Mouse (Mus musculus) left cerebral cortex, adult 9 months (tissue): ENCODE measurements around the gene Siah1a.

ENCODE experiments used
- DNase-seq, 2 experiments: peaks; one replicate each; pipeline ENCODE4 v3.0.0; 2022; ENCODE audit warnings: low spot score in 2 of 2

Gene Siah1a

DNA sequence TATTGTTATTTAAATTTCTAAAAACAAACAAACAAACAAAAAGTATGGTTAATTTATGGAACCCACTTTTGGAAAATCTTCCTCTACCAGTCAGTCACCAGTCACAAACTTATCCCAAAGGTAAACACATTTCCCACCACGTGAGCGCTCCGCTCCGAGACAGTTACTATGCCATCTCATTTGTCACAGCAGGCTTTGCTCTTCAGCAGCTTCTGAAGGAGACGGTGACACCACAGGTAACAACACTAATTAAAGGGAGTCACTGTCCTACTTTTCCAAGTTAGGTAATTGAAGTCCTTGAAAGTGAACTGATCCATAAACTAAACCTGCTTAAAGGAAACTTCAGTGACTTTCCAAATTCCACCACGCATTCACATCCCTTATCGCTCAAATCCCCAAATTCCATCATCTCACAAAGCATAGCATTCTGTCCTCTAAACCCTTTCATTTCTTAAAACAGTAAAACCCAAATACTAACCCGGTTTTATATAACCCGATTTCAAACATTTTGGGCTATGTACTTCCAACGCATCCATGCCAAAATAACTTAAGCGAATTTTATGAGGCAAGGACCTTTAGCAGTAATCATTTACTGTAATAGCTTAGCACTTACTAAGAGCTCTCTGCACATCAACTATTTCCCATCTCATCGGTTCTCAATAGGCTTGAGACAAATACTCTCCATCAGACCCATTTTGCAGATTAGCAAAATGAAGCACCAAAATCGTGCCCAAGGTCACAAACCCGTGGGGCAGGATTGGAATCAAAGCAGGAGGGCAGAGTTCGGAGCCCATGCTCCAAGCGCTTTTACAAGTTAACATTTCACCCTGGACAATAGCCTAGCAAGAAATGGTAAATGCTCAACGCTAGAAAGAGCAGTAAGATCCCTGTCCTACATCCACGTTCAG, 1.2 kb downstream of the Siah1a start:
- no peak for DNase-seq

DNA sequence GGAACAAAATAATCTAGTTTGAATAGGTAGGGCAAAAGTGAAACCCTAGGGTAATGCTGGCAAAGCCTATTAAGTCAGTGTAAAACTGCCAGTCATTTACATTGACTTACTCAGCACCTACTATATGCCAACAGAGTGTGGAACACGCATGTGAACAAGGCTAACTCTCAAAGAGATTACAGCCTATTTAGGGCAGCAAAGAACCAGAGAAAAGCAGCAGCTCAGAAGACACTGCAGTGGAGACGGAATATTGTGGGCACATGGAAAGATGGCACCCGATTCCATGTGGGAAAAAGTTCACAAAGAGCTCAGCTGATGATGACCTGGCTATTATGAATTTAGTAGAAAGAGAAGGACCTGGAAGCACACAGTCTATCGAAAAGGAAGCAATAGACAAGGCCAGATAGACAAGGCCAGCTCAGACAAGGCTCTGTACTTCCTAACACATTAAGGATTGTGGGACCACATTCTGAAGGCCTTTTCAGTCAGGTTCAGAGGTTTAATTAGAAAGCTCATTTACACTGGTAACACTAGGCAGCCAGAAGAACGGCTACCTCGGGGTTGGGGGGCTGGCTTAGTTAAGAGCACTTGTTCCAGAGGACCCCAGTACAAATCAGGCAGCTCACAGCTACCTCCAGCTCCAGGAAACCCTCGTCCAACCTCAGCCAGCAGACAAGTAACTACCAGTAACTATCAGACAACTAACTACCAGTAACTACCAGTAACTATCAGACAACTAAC, 3.0 kb downstream of the Siah1a start:
- DNase-seq, result no peak

DNA sequence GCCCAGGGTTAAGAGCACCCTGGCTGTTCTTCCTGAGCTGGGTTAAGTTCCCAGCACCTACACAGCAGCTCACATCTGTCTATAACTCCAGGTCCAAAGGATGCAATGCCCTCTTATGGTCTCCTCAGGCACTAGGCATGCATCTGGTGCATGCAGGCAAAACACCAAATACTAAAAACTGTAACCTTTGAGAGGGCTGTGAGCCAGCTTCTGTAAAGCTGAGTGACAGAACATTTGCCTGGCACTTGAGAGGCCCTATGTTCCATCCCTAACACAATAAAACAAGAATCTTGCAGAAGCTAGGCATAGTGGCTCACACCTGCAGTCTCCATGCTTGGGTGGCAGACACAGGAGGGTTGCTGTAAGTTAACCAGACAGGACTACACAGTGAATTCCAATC, 4.1 kb downstream of the Siah1a start:
- no peak for DNase-seq

DNA sequence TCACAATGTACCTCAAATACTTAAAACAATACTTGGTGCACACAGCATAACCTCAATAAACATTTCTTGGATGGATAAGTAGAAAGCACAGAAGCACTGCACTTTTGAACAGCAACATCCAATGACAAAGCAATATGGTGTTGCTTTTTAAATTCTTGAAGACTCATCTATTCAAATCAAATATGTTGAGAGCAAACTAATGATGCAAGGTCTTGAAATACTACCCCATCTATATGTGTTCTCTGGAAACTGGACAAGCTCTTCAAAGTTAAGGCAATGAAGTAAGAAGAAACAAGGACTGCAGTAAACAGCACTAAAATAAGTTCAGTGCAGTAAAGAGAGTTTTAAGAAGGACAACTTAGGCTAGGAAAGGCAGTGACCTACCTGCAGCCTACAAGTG, 4.8 kb downstream of the Siah1a start:
- DNase-seq, result no peak

DNA sequence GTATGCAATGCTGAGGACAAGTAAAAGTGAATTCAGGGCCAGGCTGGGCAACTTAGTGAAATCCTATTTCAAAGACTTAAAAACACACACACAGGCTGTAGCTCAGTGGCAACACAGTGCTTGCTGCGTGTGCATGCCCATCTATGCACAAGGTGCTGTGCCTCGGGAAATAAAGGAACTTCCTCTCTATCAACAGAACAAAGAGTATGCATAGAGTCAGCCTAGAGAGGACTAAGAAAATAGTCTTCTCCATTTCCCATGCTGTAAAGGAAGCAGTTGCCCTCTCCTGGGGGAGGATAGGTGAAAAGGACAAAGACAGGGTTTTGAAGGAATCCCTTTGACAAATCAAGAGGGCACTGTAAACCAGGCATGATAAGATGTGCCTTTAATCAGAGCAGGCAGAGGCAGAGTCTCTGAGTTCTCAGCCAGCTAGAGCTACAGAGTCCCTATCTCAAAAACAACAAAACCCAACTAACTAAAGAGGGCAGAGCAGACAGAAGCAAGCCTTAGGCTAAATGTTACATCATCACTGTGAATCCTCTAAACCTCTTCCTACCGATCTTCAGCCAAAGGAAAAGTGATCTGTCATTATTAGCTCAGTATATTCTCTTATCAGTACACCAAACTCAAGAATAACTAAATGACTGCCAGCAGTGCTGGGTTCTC, 10.2 kb downstream of the Siah1a start:
- no peak for DNase-seq

DNA sequence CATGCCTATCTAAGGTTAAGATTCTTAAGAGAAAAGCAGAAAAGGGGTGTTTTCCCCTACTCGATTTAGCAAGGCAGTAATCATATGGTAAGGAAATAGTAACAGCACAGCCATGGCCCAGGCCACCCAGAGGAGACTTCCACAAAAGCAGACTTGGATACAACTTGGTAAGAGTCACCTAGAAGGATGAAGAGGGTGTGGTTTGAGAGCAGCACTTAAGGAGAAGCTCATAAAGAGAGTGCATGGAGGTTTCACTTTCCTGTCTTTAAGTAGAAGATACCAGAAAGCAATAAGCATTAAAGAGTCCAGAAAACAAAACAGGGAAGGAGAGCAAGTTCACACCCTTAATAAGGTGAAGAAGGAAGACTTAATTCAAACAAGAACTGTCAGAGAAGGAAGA, 10.8 kb downstream of the Siah1a start:
- no peak for DNase-seq

DNA sequence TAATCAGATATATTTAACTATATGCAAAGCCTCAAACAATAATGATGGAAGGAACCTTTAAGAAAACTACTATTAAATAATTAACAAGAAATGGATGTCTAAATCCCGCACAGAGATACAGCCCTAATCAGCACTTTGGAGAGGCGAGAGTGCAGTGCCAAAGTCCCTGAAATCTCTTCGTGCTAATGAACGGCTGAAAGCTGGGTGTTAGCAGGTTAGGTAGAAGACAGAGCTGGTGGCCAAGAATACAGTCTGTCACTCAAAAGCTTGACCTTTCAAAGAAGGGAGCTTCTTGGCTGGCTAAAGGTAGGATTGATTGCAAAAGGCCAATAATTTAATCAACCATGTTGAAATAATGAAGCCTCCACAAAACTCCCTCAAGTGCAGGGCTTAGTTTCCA, 11.6 kb downstream of the Siah1a start:
- no peak for DNase-seq

DNA sequence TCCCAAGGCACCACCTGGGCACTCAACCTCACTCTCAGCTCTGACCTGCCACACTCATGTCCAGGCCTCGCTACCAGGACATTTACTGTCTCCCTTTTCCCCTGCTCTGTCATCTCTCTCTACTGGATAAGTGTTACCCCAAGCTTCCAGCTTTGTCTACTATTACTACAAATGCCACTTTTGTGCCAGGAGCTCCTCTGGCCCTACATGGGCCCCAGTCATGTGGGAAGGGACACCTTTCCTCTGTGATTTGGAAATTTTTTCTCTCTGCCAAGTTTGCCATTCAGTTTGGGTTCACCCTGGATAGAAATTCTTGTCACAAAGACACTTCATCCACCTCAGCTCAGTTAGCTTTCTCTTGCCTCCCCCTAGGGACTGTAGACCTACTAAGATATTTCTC, 14.9 kb downstream of the Siah1a start:
- DNase-seq, result no peak

DNA sequence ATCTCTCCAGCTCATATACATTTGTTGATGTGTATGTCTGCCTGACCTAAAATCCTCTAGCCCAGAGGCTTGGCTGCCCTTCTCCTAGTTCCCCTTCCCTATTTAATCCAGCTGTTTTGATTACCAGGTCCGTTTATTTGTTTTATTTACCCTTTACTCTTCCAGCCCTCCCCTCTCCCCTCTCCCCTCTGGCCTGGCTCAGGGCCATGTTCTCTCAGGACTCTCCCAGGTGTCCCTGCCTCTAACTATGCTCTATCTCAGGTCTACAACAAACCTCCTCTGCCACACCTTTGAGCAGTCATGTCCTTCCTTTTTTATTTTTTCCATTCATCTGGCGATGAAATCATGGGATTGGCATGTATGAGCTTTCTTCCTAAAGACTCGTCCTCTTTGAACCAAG, 15.4 kb downstream of the Siah1a start:
- no peak for DNase-seq

DNA sequence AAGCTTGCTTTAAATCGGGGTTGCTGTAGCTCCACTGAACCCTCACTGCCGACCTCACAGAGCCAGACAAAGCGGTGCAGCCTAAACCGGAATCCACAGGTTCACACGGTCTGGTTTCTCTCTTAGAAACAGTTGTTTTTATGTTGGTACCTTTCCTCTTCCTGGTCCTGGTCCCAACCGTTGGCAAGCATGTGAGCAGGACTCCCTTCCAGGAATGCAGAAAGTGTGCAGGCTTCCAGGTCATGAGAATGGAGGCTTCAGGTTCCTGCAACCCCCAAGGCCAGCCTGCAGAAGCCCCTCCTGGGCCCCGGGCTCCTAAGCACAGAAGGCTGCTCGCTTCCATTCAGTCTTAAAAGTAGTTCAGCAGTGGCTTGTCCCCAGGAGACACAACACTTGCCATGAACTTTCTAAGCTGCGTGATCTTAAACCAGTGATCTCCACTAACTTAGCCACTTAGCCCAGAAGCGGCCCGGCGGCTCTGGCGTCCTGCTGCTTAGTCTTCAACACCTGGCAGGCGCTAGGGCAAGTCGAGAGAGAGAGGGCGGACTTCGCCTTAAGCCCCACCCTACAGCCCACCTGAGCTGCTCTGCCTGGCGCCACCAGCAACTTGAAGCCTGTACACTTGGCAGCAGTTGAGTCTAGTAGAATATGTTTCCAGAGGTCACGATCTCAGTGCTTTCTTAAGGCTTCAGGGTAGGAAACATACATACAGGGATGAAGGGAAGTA, 17.3 kb downstream of the Siah1a start:
- no peak for DNase-seq

DNA sequence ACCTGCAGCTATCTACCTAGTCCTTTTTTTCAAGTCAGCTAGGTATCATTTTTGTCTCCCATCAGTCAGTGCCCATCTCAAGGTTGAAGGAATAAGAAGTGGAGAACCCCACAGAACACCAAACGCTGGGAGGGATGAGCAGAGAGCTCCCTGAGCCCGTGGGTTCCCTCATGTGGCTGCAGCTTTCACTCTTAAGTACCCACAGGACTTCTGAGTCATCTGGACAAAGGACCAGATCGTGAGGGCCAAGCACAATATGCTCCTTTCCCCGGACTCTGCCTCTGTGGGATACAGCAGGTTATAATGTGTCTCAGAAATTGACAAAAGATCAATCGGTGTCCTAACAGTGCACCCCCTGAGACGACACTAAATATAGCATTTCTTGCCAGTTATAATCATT, 18.8 kb downstream of the Siah1a start:
- DNase-seq, result no peak

DNA sequence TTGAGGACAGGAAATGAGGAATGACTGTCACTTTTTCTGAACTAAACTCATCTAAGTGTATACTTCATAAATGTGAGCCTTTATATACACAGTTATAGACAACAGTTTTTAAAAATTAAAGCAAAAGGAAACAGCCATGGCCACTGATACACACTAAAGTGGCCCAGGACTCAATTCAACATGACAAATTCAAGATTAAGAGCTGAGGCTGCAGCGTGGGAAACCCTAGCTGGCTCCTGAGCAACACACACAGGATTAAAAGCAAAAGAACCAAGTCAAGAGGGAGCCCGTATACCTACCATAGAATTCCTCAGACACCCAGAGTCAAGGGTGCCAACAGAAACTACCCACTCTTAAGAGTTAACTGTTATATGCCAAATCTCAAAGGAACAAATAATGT, 24.2 kb downstream of the Siah1a start:
- DNase-seq, result no peak

DNA sequence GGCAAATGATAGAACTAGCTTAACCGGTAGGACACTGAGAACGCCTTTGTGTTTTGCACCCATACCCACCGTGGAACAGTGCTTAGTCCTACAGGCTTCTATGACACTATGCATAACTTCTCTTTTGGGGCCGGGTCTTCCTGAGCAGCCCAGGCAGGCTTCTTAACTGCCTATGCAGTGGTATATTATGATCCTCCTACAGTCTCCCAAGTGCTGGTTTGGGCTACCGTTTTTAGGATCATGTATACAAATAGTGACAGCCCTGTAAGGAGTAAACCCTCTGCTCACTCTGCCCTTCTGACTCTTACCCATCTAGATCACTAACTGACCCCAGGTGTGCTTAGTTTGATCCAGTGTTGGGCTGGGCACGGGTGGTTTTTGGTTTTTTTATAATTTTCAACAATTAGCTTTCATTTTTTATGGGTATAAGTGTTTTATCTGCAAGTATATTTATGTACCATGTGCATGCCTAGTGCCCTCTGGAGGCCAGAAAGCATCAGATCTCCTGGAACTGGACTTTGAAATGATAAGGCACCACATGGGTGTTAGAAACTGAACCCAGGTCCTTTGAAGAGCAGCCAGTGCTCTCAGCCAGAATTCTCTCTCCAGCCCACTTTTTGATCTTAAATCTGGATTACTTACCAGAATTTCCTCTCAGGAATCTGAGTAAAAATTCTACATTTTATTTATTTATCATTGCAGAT, 24.8 kb downstream of the Siah1a start:
- no peak for DNase-seq

DNA sequence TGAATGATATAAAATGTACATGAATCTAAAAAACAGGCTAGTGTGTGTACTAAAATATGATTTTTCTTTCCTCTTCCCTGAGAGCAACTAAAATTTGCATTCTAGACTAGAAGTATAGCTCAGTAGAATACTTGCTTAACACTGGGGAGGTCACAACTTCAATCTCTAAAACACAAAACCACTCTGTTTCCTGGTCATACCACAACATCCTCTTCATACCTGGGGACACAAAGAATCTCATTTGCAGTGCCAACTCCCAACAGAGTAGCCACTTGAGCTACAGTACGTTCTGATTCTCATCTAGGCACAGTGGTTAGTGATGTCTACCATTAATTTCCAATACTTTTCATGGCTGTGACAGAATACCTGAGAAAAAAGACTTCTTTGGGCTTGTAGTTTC, 26.4 kb downstream of the Siah1a start:
- DNase-seq, result no peak

DNA sequence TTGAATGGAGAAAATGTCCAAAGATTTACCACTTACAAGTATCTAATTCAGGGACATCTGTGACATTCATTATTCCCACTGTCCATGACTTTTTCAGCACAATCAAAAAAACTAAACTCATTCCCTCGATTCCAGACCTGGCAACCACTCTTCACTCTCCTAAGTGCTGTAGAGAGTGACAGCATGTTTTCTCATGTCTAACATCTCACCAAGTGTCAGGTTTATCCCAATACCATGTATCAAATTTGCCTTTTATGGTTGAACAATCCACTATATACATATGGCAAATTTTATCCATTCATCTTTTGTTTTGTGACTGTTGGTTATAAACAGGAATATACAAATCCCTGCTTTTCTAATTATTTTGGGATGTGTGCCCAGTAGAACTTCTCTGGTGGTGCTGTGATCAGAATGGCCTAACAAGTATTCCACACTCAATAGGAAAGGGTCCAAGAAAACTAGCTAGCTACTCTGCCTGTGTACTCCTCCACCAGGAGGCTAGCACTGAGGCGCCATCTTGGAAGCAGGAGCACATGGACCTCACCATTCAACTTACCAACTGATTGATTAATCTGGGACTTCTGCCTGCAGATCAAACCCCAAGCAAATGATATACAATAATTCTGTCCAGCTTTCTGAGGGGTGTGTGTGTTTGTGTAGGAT, 27.3 kb downstream of the Siah1a start:
- DNase-seq, result no peak

DNA sequence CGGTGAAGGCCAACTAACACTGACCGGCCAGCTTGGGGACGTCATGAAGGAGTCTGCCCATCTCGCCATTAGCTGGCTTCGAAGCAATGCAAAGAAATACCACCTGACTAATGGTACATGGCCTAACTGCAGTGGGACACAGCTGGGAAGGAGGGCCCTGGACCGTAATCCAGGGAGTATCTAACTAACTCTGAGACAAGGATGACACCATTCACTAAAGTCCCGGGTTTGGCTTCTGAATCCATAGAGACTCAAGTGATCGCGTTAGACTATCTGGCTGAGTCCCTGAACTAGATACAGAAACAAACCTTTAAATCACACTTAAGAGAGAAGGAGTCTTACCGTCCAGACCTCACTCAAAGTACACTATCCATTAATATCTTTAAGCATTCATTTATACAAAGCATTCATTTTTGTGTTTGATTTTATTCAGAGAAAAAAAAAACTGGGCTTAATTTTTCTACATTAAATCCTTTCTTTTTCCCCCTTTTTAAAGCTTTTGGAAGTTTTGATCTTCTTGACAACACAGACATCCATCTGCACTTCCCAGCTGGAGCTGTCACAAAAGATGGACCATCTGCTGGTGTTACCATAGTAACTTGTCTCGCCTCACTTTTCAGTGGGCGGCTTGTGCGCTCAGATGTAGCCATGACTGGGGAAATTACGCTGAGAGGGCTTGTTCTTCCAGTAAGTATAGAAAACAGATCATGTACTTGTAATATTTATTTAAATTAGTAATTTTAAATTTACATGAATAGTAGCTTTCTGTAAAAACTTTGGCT, 32.1 kb downstream of the Siah1a start:
- DNase-seq, result peak; percentile 67 to 83

DNA sequence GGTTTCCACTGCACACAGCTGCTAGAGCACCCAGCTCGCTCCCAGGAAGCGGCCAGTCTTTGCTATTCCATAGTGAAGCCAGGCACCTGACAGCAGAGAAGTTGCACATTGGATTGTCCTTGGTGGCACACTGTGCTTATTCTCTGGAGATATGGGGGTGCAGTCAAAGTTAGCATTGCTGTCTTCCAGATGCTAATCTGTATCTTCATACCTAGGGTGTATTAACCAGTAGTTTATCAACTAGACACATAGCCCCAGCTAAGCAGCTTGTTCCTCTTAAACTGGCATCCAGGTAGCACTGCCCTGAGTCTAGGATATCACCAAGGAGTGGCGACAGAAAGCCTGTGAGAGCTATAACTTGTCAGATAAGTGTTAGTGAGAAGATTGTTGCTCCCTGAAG, 33.1 kb downstream of the Siah1a start:
- DNase-seq, result no peak

DNA sequence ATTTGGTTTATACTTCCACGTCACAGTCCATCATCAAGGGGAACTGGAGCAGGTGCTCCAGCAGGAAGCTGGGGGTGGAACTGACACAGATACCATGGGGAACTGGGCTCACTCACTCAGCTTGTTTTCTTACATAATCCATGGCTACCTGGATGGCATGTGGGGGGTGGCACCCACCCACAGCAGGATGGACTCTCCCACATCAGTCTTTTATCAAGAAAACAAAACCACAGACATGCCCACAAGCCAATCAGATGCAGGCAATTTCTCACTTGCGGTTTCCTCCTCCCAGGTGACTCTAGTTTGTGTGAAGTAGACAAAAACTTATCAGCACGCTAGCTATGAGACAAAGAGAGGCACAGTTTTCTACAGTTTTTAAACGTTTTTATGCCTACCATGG, 37.9 kb downstream of the Siah1a start:
- DNase-seq, result peak in 1 of 2 experiments; percentile 50

DNA sequence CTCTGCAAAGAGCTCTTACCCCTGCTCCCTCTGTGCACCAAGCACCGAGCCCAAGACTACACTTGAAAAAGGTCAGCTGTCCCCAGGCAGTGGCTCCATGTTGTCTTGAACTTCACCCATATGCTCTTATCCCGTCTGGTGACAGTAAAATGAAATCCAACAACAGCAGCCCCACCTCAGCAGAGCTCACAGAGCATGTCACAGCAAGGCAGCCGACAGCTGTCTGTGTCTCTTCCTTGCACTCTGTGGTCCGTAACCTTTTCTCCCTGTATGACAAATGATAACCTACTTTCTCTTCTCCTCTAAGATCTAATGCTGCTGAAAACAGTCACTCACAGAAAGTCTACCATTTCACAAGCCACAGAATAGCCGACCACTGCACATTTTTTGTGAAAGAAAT, 39.0 kb downstream of the Siah1a start:
- no peak for DNase-seq

DNA sequence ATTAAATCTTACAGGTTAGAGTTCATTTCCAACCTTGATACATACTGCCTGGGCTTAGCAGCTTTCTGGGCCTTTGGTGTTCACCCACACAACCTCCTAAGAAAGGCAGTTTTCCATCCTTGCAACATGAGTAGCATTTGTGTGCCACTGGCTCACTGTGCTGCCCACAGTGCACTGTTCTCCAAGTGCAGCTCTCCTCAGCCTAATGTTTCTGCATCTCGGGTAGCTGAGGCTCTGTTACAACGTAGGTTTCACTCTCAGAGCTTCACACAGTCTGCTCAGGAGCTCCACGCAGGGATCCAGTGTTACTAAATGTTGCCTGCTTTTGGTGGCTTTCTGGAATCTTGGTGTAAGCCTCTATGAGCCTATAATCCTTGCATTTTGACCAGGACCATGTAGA, 40.4 kb downstream of the Siah1a start:
- DNase-seq, result no peak
